Mouse (Mus musculus): Measurements from ENCODE around the gene Ankrd11. TPM values are rescaled to one million over a fixed set of nuclear protein-coding genes. Genes with fewer than 3 reads are reported as not detected.

Gene Ankrd11
- total RNA-seq, 2 experiments from 2014 or later: 80.6 to 81.1 TPM

- peak; percentile 57 to 58 for DNase-seq
These were observed 194.1 kb downstream of the Ankrd11 start, which contains the start of gene Cdh15 for GRCm38 (mm10) chr8:122847829-122848561. Gene Cdh15, plus strand, starts transcription at chr8:122847966.

DNA sequence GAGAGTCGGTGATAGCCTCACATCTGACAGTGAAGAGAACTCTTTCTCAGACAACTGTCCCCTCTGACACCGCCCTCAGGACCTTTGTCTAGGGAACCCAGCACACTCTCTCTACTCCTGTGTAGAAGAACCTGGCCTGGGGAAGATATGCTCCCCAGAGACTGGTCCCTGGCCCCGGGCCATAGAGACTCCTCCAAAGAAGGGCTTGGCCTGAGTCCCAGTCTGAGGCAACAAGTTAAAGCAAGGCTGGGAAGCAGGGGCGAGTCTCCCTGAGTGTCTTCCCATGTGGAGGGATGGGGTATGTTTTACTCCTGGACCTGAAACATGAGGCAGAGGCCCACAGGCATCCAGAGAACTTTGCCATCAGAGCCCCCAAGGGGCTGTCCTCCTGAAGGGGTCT is 196.4 kb downstream of the Ankrd11 start:
- DNase-seq: peak; percentile 25 to 37

DNA sequence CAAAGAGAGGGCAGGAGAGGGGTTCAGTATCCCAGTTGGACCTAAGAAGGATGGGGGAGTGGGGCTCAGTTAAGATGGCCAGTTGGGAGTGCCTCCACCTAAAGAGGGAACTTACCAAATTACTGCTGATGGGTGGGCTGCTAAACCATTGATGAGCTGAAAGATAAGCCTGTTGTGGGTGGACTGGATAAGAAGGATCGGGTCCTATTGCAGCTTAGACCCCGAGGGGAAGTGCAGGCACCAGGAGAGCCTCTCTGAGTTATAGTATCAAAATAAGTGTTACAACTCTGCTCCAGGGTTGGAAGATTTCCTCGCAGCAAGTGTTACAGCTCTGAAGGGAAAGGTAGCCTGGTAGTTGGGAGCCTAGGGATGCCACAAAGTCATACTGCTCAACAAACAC is 197.9 kb downstream of the Ankrd11 start:
- DNase-seq: no peak

- DNase-seq: no peak
These were observed 205.4 kb downstream of the Ankrd11 start for GRCm38 (mm10) chr8:122836696-122837095.

- DNase-seq: no peak
These were observed 205.9 kb downstream of the Ankrd11 start for GRCm38 (mm10) chr8:122836199-122836598.

DNA sequence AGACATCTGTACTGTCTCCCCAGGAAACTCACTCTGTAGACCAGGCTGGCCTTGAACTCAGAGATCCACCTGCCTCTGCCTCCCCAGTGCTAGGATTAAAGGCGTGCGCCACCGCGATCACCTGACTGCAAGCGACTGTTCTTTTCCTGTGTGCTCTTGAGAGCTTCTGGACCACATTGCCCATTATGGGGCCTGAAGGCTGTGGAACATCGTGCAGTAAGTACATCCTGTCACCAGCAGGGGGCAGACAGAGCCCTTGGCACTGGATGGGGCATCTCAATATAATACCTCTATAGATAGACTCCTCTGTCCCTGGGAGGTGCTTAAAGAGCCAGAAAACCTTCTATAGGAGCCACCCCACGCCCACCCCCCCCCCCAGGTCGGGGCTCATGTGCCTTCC is 207.1 kb downstream of the Ankrd11 start:
- DNase-seq: peak; percentile 80 to 88

DNA sequence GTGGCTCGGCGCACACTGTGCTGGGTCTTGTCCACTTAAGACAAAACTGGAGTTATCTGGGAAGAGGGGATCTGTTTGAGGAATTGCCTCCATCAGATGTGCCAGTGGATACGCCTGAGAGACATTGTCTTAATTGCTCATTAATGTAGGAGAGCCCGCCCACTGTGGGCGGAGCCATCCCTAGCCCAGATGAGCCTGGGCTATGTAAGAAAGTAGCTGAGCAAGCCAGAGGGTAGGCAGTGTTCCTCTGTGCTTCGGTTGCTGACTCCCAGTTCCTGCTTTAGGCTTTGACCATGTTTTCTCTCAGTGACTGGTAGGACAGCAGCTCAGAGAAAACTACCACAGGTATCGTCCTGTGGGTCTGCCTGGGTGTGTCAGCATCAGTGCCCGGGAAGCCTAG is 207.7 kb downstream of the Ankrd11 start:
- DNase-seq: no peak

Other genes with a start within 250 kb of the Ankrd11 start
- under 1 TPM; 0.36 to 0.53 TPM for gene Cdh15, start 194.3 kb downstream of the Ankrd11 start, total RNA-seq (2021)
- gene Spg7, start 20.7 kb upstream of the Ankrd11 start, total RNA-seq (2021): 10 to 100 TPM; 82.4 to 92.7 TPM
- gene Rpl13, start 60.1 kb upstream of the Ankrd11 start, total RNA-seq (2021): 100 to 1,000 TPM; 706 to 750 TPM
- 1 to 10 TPM; 3.6 to 5.0 TPM for gene Cpne7, start 75.1 kb upstream of the Ankrd11 start, total RNA-seq (2021)
- gene Sult5a1, start 116.0 kb upstream of the Ankrd11 start, total RNA-seq (2021): 1 to 10 TPM; 5.6 to 5.8 TPM
- gene Dpep1, start 144.0 kb upstream of the Ankrd11 start, total RNA-seq (2021): 10 to 100 TPM; 39.9 to 47.2 TPM
- gene Chmp1a, start 170.5 kb upstream of the Ankrd11 start, total RNA-seq (2021): 100 to 1,000 TPM in 1 of 2 experiments, 10 to 100 TPM in 1; 77.5 to 108 TPM
- gene Spata33, start 170.6 kb upstream of the Ankrd11 start, total RNA-seq (2021): 1 to 10 TPM; 2.9 to 3.7 TPM
- gene Cdk10, start 182.6 kb upstream of the Ankrd11 start, total RNA-seq (2021): 10 to 100 TPM; 49.0 to 58.6 TPM
- 10 to 100 TPM; 16.8 to 21.4 TPM for gene Spata2l, start 194.0 kb upstream of the Ankrd11 start, total RNA-seq (2021)
- 10 to 100 TPM; 19.4 to 27.9 TPM for gene Zfp276, start 211.9 kb upstream of the Ankrd11 start, total RNA-seq (2021)
- 10 to 100 TPM; 21.1 to 28.1 TPM for gene Vps9d1, start 212.1 kb upstream of the Ankrd11 start, total RNA-seq (2021)

Data from adrenal gland, postnatal 36 days (tissue).